Mouse (Mus musculus) frontal cortex, postnatal 10 days (tissue): ENCODE data around the gene Syt9.
A peak's percentile ranks its signal among the peaks of the same experiment; 100 is the strongest.

Source experiments
- DNase-seq, 2 experiments: peaks; one replicate each; pipeline ENCODE4 v3.0.0; 2022; ENCODE audit warnings: low spot score in 2 of 2, mixed read lengths in 1 of 2

Syt9 gene

GRCm38 (mm10) chr7:107370232-107371125 is at the start of gene Syt9:
Gene Syt9 (plus strand): TSS chr7:107370728.
- peak; percentile 6 to 37 for DNase-seq

- no peak for DNase-seq
Observed at GRCm38 (mm10) chr7:107339013-107339412, 31.5 kb upstream of the Syt9 start.

GRCm38 (mm10) chr7:107339560-107340057 is 30.9 kb upstream of the Syt9 start:
- DNase-seq, result no peak

GRCm38 (mm10) chr7:107340221-107340620 is 30.3 kb upstream of the Syt9 start:
- DNase-seq, result no peak

GRCm38 (mm10) chr7:107341519-107342190 is 28.9 kb upstream of the Syt9 start:
- no peak for DNase-seq

GRCm38 (mm10) chr7:107349201-107349600 is 21.3 kb upstream of the Syt9 start:
- DNase-seq, result no peak

- no peak for DNase-seq
Observed at GRCm38 (mm10) chr7:107362153-107362552, 8.4 kb upstream of the Syt9 start.

GRCm38 (mm10) chr7:107362634-107363033 is 7.9 kb upstream of the Syt9 start:
- DNase-seq, result no peak

GRCm38 (mm10) chr7:107371126-107371920 is 795 bp downstream of the Syt9 start:
- DNase-seq, result no peak

- no peak for DNase-seq
Observed at GRCm38 (mm10) chr7:107380562-107380961, 10.0 kb downstream of the Syt9 start.

- DNase-seq, result no peak
Observed at GRCm38 (mm10) chr7:107389604-107390003, 19.1 kb downstream of the Syt9 start.

- no peak for DNase-seq
Observed at GRCm38 (mm10) chr7:107392749-107393148, 22.2 kb downstream of the Syt9 start.

- DNase-seq, result peak; percentile 13 to 27
Observed at GRCm38 (mm10) chr7:107400061-107400799, 29.7 kb downstream of the Syt9 start.

- DNase-seq, result no peak
Observed at GRCm38 (mm10) chr7:107403261-107403660, 32.7 kb downstream of the Syt9 start.

GRCm38 (mm10) chr7:107414928-107415327 is 44.4 kb downstream of the Syt9 start:
- DNase-seq, result no peak

- DNase-seq, result no peak
Observed at GRCm38 (mm10) chr7:107417043-107417850, 46.7 kb downstream of the Syt9 start.

- DNase-seq, result no peak
Observed at GRCm38 (mm10) chr7:107437381-107437780, 66.9 kb downstream of the Syt9 start.

- no peak for DNase-seq
Observed at GRCm38 (mm10) chr7:107444579-107444978, 74.1 kb downstream of the Syt9 start.

GRCm38 (mm10) chr7:107454660-107455059 is 84.1 kb downstream of the Syt9 start:
- no peak for DNase-seq

GRCm38 (mm10) chr7:107455118-107455521 is 84.6 kb downstream of the Syt9 start:
- DNase-seq, result no peak
